Mouse (Mus musculus): ENCODE results near the gene Antxr2. TPM values are rescaled to one million over a fixed set of nuclear protein-coding genes. Genes with fewer than 3 reads are reported as not detected.

The Antxr2 gene
- total and polyA plus RNA-seq, 3 experiments, result 4.3 to 5.0 TPM; not detected in 1

DNA sequence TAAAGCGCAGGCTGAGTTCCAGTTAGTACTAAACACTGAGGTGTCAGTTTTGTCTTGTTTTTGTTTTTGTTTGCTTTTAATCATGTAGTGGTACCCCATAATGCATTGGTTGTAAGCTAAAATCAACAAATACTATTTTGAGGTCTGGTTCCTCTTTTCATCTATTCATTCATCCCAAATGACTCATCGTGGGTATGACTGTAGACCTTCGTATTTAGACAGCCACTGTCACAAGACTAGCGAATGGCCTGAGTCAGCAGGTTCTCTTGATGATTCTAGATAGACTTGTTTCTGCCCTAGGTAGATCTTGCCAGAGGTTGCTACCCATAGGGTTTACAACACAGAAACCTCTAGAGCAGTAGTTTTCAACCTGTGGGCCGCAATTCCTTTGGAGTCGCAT is 116.9 kb downstream of the Antxr2 start:
- H3K27ac ChIP-seq (ENCODE audit: control insufficient read depth, low read depth, low read length), result no peak overlapping the region
- H3K79me2 ChIP-seq (ENCODE audit: control insufficient read depth, insufficient read depth, low read length, poor library complexity), result no peaks in the 10 kb centered on the region
- H3K9ac ChIP-seq (ENCODE audit: control insufficient read depth, low read depth, low read length, poor library complexity, severe bottlenecking), result no peak overlapping the region
- peak; percentile 67 for DNase-seq (ENCODE audit: low read depth, low spot score)
- H3K9me3 ChIP-seq (replicated peaks; ENCODE audit: insufficient read depth, low read length), result no peaks in the 10 kb centered on the region
- H3K27me3 ChIP-seq (ENCODE audit: control insufficient read depth in 1 of 2, insufficient read depth in 2 of 2, low read length in 2 of 2), result no peaks in the 10 kb centered on the region
- peak; percentile 76 for TF ChIP-seq MAFK (IDR thresholded peaks at IDR 0.05; ENCODE audit: borderline replicate concordance, low read depth, low read length)
- TF ChIP-seq ETS1 (IDR thresholded peaks at IDR 0.05; ENCODE audit: low read depth, low read length), result peak; percentile 32; the same call in 1 of the 2 replicates
- no peak for TF ChIP-seq HCFC1 (IDR thresholded peaks at IDR 0.05; ENCODE audit: low read depth, low read length)
- 0 out of 2 replicates have a peak, but pooled peaks have one; percentile 20 for TF ChIP-seq JUND (IDR thresholded peaks at IDR 0.05; ENCODE audit: low read depth, low read length)
- no peak overlapping the region for H3K4me3 ChIP-seq (ENCODE audit: control insufficient read depth in 1 of 2, insufficient read depth in 1 of 2, low read depth in 2 of 2, low read length in 2 of 2)
- peaks cover 0 to 2% of the 10 kb centered on the region in 2 experiments; a peak in 1 of 4 replicates for H3K36me3 ChIP-seq (ENCODE audit: control insufficient read depth in 1 of 2, insufficient read depth in 2 of 2, low read length in 2 of 2)
- no peaks in the 10 kb centered on the region; a peak in 1 of 4 replicates for H3K4me1 ChIP-seq (ENCODE audit: control insufficient read depth in 1 of 2, insufficient read depth in 2 of 2, low read length in 2 of 2)

DNA sequence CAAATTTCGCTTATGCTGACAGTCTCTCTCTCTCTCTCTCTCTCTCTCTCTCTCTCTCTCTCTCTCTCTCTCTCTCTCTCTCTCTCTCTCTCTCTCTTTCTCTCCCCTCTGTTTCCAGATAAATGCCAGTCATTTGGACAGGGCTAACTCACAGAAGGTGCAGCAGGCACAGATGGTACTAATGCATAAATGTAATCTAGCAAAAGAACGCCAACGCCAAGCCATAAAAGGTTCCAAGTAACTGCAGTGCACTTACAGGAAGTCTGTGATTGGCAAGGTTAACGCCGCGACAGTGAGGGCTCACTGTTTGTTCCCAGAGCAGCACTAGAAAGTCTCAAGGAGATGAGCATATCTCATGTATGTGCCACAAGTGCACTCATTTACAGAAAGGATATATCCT is 123.4 kb downstream of the Antxr2 start:
- H3K9me3 ChIP-seq (replicated peaks; ENCODE audit: insufficient read depth, low read length), result no peaks in the 10 kb centered on the region
- H3K4me3 ChIP-seq (ENCODE audit: control insufficient read depth in 1 of 2, insufficient read depth in 1 of 2, low read depth in 2 of 2, low read length in 2 of 2), result no peak overlapping the region
- TF ChIP-seq TCF12 (IDR thresholded peaks at IDR 0.05; ENCODE audit: low read depth, low read length), result no peak
- no peak for TF ChIP-seq HCFC1 (IDR thresholded peaks at IDR 0.05; ENCODE audit: low read depth, low read length)
- TF ChIP-seq NELFE (IDR thresholded peaks at IDR 0.05; ENCODE audit: low read depth, low read length), result no peak
- TF ChIP-seq RAD21 (IDR thresholded peaks at IDR 0.05; ENCODE audit: low read depth, low read length), result no peak
- TF ChIP-seq ZKSCAN1 (IDR thresholded peaks at IDR 0.05; ENCODE audit: low read depth, low read length), result no peak
- no peak for TF ChIP-seq SMC3 (IDR thresholded peaks at IDR 0.05; ENCODE audit: low read depth, low read length)
- TF ChIP-seq BHLHE40 (IDR thresholded peaks at IDR 0.05; ENCODE audit: borderline replicate concordance, low read depth, low read length), result no peak
- TF ChIP-seq JUND (IDR thresholded peaks at IDR 0.05; ENCODE audit: low read depth, low read length), result no peak

DNA sequence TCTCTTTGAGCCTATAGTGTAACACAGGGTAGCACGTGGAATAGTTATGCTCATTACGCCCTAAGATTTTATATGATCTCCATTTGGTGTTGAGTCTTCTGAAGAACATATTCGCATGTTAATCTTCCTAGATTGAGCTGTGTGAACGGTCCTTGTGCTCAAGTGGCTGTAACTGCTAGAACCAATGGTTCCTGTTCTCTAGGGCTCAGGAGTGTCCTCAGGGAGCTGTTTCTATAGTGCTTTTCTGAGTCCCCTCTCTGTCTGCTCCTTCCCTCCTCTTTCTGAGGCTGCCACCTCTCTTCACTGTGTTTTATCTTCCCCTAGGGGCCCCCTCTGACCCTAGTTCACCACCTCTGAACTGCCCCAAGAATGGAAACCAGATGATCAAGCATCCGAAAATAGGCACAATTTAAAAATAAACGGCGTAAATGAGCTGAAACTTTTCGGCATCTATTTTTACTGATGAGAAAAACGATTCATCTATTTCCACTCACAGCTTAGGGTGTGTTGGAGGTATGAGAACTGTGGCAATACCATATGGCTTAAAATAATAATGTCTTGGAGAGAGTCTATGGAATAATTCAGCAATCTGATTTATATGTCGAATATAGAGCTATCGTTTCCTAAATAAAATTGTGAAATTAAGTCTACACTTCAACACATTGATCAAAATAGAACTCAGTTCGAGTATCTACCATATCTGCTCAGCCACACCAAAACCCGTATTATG is 124.1 kb downstream of the Antxr2 start:
- TF ChIP-seq ZC3H11A (IDR thresholded peaks at IDR 0.05; ENCODE audit: low read depth, low read length), result no peak
- TF ChIP-seq BHLHE40 (IDR thresholded peaks at IDR 0.05; ENCODE audit: borderline replicate concordance, low read depth, low read length), result no peak
- no peak for TF ChIP-seq JUND (IDR thresholded peaks at IDR 0.05; ENCODE audit: low read depth, low read length)
- no peak for TF ChIP-seq RAD21 (IDR thresholded peaks at IDR 0.05; ENCODE audit: low read depth, low read length)
- no peak for TF ChIP-seq ZNF384 (IDR thresholded peaks at IDR 0.05; ENCODE audit: low read depth, low read length)
- no peak for TF ChIP-seq MYB (IDR thresholded peaks at IDR 0.05; ENCODE audit: low read depth, low read length)
- no peak for TF ChIP-seq UBTF (IDR thresholded peaks at IDR 0.05; ENCODE audit: borderline replicate concordance, insufficient read depth, low read depth, low read length)
- H3K9me3 ChIP-seq (replicated peaks; ENCODE audit: insufficient read depth, low read length), result no peaks in the 10 kb centered on the region
- no peaks in the 10 kb centered on the region for H3K27me3 ChIP-seq (ENCODE audit: control insufficient read depth in 1 of 2, insufficient read depth in 2 of 2, low read length in 2 of 2)
- H3K79me2 ChIP-seq (ENCODE audit: control insufficient read depth, insufficient read depth, low read length, poor library complexity), result no peaks in the 10 kb centered on the region
- H3K4me3 ChIP-seq (ENCODE audit: control insufficient read depth in 1 of 2, insufficient read depth in 1 of 2, low read depth in 2 of 2, low read length in 2 of 2), result no peak overlapping the region
- no peak overlapping the region for H3K9ac ChIP-seq (ENCODE audit: control insufficient read depth, low read depth, low read length, poor library complexity, severe bottlenecking)
- H3K36me3 ChIP-seq (ENCODE audit: control insufficient read depth in 1 of 2, insufficient read depth in 2 of 2, low read length in 2 of 2), result no peaks in the 10 kb centered on the region
- no peaks in the 10 kb centered on the region for H3K4me1 ChIP-seq (ENCODE audit: control insufficient read depth in 1 of 2, insufficient read depth in 2 of 2, low read length in 2 of 2)
- DNase-seq (ENCODE audit: low read depth, low spot score), result no peak
- no peak overlapping the region for H3K27ac ChIP-seq (ENCODE audit: control insufficient read depth, low read depth, low read length)

More for the DNA sequence above, 123.4 kb downstream of the Antxr2 start:
- Histone ChIP-seq H3K27ac (ENCODE audit: control insufficient read depth, low read depth, low read length) (no peak overlapping the region), H3K36me3 (ENCODE audit: control insufficient read depth in 1 of 2, insufficient read depth in 2 of 2, low read length in 2 of 2) (no peaks in the 10 kb centered on the region), H3K79me2 (ENCODE audit: control insufficient read depth, insufficient read depth, low read length, poor library complexity) (no peaks in the 10 kb centered on the region), H3K9ac (ENCODE audit: control insufficient read depth, low read depth, low read length, poor library complexity, severe bottlenecking) (no peak overlapping the region), H3K4me1 (ENCODE audit: control insufficient read depth in 1 of 2, insufficient read depth in 2 of 2, low read length in 2 of 2) (no peaks in the 10 kb centered on the region), H3K27me3 (ENCODE audit: control insufficient read depth in 1 of 2, insufficient read depth in 2 of 2, low read length in 2 of 2) (no peaks in the 10 kb centered on the region)
- no peak for DNase-seq (ENCODE audit: low read depth, low spot score)
